Mouse (Mus musculus): ENCODE measurements at regions not wholly inside any gene's neighbourhood (a gene's known extent, or its start where the extent isn't known, plus 50 kb on each side); places are given as distances from the start of the nearest gene placed in this dataset.

DNA sequence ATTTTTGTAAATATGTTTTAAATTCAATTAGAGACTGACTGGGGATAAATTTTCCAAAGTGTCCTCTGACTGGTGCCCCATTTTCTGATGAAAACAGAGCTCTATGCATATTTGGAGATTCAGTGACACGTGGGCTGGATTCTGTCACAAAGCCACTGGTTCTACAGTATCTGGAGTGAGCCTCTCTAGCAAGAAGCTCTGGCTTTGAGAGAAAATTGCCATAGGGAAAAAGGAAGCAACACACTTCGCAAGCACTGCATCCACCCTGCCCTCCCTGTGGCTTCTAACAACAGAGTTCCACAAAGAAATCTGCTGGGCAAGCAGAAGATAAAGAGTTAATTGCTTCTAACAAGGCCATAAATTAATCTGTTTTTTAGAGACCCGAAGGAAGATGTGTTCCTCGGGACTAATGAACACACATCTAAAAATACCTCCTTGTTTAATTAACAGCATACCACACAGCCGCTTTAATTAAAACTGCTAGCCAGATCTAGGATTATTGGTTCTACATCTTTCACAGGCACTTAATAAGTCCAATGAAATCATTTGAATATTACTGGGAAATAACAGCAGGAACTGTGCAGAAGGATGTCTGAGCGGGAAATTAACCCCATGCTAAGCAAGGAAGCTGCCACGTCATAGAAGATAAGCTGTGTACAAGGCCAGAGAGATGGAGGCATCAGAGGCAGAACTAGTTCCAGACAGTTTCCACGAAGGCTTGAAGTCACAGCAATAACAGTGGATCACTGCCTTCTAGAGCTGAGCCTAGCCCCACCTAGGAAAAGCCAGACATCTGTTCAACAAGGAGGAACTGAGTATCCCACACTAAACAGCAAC, 113.7 kb upstream of the Ccdc85a start:
- Histone ChIP-seq H3K4me1 (no peaks in the 10 kb centered on the region), H3K4me3 (no peak overlapping the region), H3K4me2 (no peak overlapping the region), H3K9ac (no peak overlapping the region), H3K27me3 (replicated peaks) (no peaks in the 10 kb centered on the region), H3K36me3 (no peaks in the 10 kb centered on the region), H3K27ac (no peak overlapping the region), H3K9me3 (replicated peaks) (no peaks in the 10 kb centered on the region)
- ATAC-seq = no peak
- 42% methylated on average over 8 of the region's 8 CpGs for WGBS (ENCODE audit: insufficient replicate concordance)

- H3K9ac ChIP-seq = no peak overlapping the region
- H3K4me3 ChIP-seq = no peak overlapping the region
- H3K36me3 ChIP-seq = no peaks in the 10 kb centered on the region
- ATAC-seq = peak; percentile 61
- no peaks in the 10 kb centered on the region for H3K9me3 ChIP-seq (replicated peaks)
- WGBS (ENCODE audit: insufficient replicate concordance) = 58% methylated on average over 3 of the region's 3 CpGs
- H3K27me3 ChIP-seq (replicated peaks) = no peaks in the 10 kb centered on the region
- no peaks in the 10 kb centered on the region for H3K4me1 ChIP-seq
- H3K4me2 ChIP-seq = no peak overlapping the region
- H3K27ac ChIP-seq = no peak overlapping the region
Observed at GRCm38 (mm10) chr11:28695031-28695430, 110.9 kb upstream of the Ccdc85a start.

GRCm38 (mm10) chr11:28693303-28693702, 109.2 kb upstream of the Ccdc85a start:
- Histone ChIP-seq H3K4me1 (no peaks in the 10 kb centered on the region), H3K27me3 (replicated peaks) (no peaks in the 10 kb centered on the region), H3K4me3 (no peak overlapping the region), H3K9ac (no peak overlapping the region), H3K9me3 (replicated peaks) (no peaks in the 10 kb centered on the region), H3K27ac (no peak overlapping the region), H3K4me2 (no peak overlapping the region), H3K36me3 (no peaks in the 10 kb centered on the region)
- no peak for ATAC-seq
- WGBS (ENCODE audit: insufficient replicate concordance) = 44% methylated on average over 1 of the region's 1 CpGs

DNA sequence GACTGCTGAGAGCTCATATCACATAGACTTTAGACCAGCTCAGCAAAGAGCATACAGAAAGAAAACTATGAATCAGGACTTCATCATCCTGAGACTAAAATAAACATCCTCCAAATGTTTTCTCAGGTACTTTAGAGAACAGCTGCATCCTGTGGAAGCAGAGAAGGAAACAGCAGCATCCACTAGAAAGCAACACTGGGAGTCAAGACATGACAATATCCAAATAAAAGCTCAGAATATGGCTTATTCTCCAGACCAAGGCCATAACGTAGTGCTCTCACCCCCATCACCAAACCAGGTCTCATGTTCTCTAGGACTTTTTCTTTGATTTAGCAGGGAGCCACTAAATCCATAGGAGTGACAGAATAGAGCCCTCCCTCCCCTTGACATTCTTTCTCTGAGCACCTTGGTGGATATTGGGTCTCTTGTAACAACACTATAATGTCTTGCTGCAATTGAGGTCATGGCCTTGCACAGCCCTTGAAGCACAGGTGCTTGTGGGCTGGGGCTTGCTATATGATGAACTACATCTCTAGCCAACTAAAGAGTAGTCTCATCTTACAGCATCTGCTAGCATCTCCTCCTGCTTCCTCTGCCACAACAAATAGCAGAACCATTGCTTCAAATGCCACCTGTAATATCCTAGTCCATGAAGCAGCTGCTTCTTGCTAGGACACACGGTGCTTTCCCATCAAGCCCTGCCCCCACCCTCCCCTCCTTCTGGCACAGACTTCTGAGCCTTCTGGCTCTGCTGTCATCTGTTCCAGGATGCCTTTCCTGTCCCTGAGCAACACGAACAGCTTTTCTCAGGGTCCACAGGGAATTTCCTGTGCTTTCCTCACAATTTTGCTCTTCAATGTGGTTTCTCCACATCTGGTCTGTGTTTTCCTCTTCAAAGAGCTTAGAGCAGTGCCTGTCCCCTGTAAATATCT, 108.4 kb upstream of the Ccdc85a start:
- 17% methylated on average over 3 of the region's 3 CpGs for WGBS (ENCODE audit: insufficient replicate concordance)
- ATAC-seq = no peak
- Histone ChIP-seq H3K9ac (no peak overlapping the region), H3K27ac (no peak overlapping the region), H3K4me3 (no peak overlapping the region), H3K9me3 (replicated peaks) (no peaks in the 10 kb centered on the region), H3K4me2 (no peak overlapping the region), H3K4me1 (no peaks in the 10 kb centered on the region), H3K27me3 (replicated peaks) (no peaks in the 10 kb centered on the region), H3K36me3 (no peaks in the 10 kb centered on the region)

DNA sequence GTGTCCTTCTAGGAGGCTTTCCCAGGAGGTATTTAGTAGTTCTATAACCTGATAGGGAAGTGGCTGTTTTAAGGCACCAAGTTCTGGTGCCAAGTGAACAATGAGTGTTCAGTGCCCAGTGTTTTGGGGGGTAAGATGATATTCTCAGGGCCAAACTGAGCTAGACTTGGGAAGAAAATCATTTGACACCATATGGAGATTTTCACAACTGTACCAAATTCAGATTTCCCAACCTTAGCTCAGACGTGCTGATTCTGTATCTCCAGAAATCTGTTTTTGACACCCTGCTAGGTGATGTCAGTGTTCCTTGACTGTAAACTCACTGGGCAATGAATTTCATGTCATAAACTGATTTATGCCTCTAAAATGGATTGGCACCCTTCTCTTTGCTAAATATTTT, 104.3 kb upstream of the Ccdc85a start:
- H3K9me3 ChIP-seq (replicated peaks) = no peaks in the 10 kb centered on the region
- no peaks in the 10 kb centered on the region for H3K27me3 ChIP-seq (replicated peaks)
- no peaks in the 10 kb centered on the region for H3K4me1 ChIP-seq
- ATAC-seq = no peak
- H3K4me3 ChIP-seq = no peak overlapping the region
- no peak overlapping the region for H3K4me2 ChIP-seq
- 52% methylated on average over 1 of the region's 1 CpGs for WGBS (ENCODE audit: insufficient replicate concordance)
- H3K9ac ChIP-seq = no peak overlapping the region
- no peak overlapping the region for H3K27ac ChIP-seq
- no peaks in the 10 kb centered on the region for H3K36me3 ChIP-seq

- peak; percentile 76 for ATAC-seq
- H3K4me2 ChIP-seq = no peak overlapping the region
- H3K9ac ChIP-seq = no peak overlapping the region
- no peak overlapping the region for H3K27ac ChIP-seq
- no peaks in the 10 kb centered on the region for H3K9me3 ChIP-seq (replicated peaks)
- H3K27me3 ChIP-seq (replicated peaks) = no peaks in the 10 kb centered on the region
- no peak overlapping the region for H3K4me3 ChIP-seq
- H3K4me1 ChIP-seq = no peaks in the 10 kb centered on the region
- no peaks in the 10 kb centered on the region for H3K36me3 ChIP-seq
Observed at GRCm38 (mm10) chr11:28685407-28685806, 101.3 kb upstream of the Ccdc85a start.

DNA sequence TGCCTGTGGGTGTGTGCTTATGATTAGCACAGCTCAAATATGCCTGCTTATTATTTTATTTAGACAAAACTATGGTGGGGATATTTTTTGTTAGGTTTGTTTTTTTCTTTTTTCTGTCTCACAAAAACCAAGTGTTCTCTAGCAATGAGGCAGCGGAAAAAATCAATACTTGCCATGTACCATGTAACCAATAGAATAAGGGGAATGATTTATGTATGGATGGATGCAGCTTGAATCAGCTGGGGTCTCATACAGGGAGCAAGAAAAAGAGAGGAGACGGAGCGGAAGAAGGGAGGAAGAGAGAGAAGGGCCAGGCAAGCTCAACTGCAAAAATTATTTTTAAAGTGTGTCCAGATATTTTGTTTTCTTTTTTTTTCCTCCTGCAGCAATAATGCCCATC, 97.2 kb upstream of the Ccdc85a start:
- ATAC-seq = no peak
- Histone ChIP-seq H3K27me3 (replicated peaks) (no peaks in the 10 kb centered on the region), H3K9ac (no peak overlapping the region), H3K4me2 (no peak overlapping the region), H3K27ac (no peak overlapping the region), H3K9me3 (replicated peaks) (no peaks in the 10 kb centered on the region), H3K36me3 (no peaks in the 10 kb centered on the region), H3K4me3 (no peak overlapping the region), H3K4me1 (no peaks in the 10 kb centered on the region)
- 61% methylated on average over 3 of the region's 3 CpGs for WGBS (ENCODE audit: insufficient replicate concordance)

- Histone ChIP-seq H3K9me3 (replicated peaks) (no peaks in the 10 kb centered on the region), H3K9ac (no peak overlapping the region), H3K4me3 (no peak overlapping the region), H3K4me1 (no peaks in the 10 kb centered on the region), H3K4me2 (no peak overlapping the region), H3K36me3 (no peaks in the 10 kb centered on the region), H3K27ac (no peak overlapping the region), H3K27me3 (replicated peaks) (no peaks in the 10 kb centered on the region)
- no peak for ATAC-seq
Observed at GRCm38 (mm10) chr11:28670765-28671164, 86.6 kb upstream of the Ccdc85a start.

- Histone ChIP-seq H3K4me3 (no peak overlapping the region), H3K27me3 (replicated peaks) (no peaks in the 10 kb centered on the region), H3K4me2 (no peak overlapping the region), H3K4me1 (no peaks in the 10 kb centered on the region), H3K27ac (no peak overlapping the region), H3K36me3 (no peaks in the 10 kb centered on the region), H3K9ac (no peak overlapping the region), H3K9me3 (replicated peaks) (no peaks in the 10 kb centered on the region)
- 46% methylated on average over 4 of the region's 4 CpGs for WGBS (ENCODE audit: insufficient replicate concordance)
- ATAC-seq = no peak
Observed at GRCm38 (mm10) chr11:28669359-28669758, 85.2 kb upstream of the Ccdc85a start.

DNA sequence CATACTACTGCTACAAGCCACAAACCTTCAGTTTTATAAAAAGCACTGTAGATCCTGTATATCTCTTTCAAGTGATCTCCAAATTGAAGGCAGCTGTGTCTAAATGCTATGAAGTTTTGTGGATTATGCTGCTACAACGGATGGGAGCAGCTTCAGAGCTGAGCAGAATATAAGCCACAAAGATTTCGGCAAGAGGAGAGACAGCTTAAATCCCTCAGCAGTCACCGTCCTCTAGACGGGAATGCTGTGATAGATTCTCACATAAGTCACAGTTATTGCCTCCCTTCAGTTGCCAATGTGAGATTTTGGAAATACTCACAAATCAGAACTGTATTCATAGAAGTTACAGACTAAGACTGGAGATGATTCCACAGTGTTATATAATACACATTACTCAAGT, 76.3 kb upstream of the Ccdc85a start:
- ATAC-seq = no peak
- no peak overlapping the region for H3K4me2 ChIP-seq
- no peaks in the 10 kb centered on the region for H3K27me3 ChIP-seq (replicated peaks)
- no peak overlapping the region for H3K27ac ChIP-seq
- H3K4me3 ChIP-seq = no peak overlapping the region
- no peaks in the 10 kb centered on the region for H3K36me3 ChIP-seq
- H3K9me3 ChIP-seq (replicated peaks) = no peaks in the 10 kb centered on the region
- H3K9ac ChIP-seq = no peak overlapping the region
- 59% methylated on average over 4 of the region's 4 CpGs for WGBS (ENCODE audit: insufficient replicate concordance)
- H3K4me1 ChIP-seq = no peaks in the 10 kb centered on the region

DNA sequence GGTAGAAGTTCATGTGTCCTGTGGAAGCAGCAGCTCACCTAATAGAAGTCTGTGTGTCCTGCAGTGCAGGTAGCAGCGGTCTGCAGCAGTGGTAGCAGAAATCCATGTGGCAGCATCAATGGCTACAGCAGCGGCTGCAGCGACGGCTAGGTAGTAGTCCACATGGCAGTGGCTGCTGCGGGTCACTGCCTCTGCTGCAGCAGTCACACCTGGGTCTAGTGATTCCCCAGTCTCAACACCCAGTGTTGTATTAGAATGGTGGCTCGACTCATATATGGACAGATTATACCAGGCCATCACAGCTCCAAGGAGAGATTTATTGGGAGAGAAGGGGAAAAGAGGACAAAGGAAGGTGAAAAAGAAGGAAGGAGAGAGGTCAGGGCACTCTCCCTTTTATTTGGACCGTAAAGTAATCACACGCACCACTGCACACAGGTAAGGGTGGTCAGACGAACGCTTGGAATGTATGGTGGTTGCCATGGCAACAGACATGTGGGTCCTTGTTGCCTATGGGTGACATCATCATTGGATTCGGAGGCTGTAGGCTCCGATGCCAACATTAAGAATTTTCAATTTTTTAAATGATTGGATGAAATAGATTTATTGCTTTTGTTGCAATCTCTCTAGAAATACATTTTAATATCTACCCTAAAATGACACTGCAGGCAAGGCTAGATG, 71.2 kb upstream of the Ccdc85a start:
- Histone ChIP-seq H3K9ac (no peak overlapping the region), H3K4me2 (no peak overlapping the region), H3K36me3 (no peaks in the 10 kb centered on the region), H3K4me1 (no peaks in the 10 kb centered on the region), H3K9me3 (replicated peaks) (no peaks in the 10 kb centered on the region), H3K27ac (no peak overlapping the region), H3K27me3 (replicated peaks) (no peaks in the 10 kb centered on the region), H3K4me3 (no peak overlapping the region)
- 78% methylated on average over 12 of the region's 12 CpGs for WGBS (ENCODE audit: insufficient replicate concordance)
- no peak for ATAC-seq

- H3K4me2 ChIP-seq = no peak overlapping the region
- no peak overlapping the region for H3K9ac ChIP-seq
- H3K36me3 ChIP-seq = no peaks in the 10 kb centered on the region
- no peaks in the 10 kb centered on the region for H3K4me1 ChIP-seq
- no peak overlapping the region for H3K4me3 ChIP-seq
- no peaks in the 10 kb centered on the region for H3K9me3 ChIP-seq (replicated peaks)
- no peak for ATAC-seq
- WGBS (ENCODE audit: insufficient replicate concordance) = 63% methylated on average over 7 of the region's 7 CpGs
- no peaks in the 10 kb centered on the region for H3K27me3 ChIP-seq (replicated peaks)
- no peak overlapping the region for H3K27ac ChIP-seq
Observed at GRCm38 (mm10) chr11:28649446-28649845, 65.3 kb upstream of the Ccdc85a start.

Measured in liver, embryonic 12.5 days (tissue).